Mouse (Mus musculus) monocyte, adult 2 months (primary cell): Measurements from ENCODE around the gene Tceal6.
"Not testable (repeated sequence)": the region's sequence is repeated elsewhere in the genome, so short reads cannot be mapped to it uniquely, and the experiment has no call there.

ENCODE experiments used
- DNase-seq, 2 experiments: peaks; one replicate each; pipeline ENCODE4 v3.0.0; 2022; ENCODE audit warnings: low spot score in 2 of 2, low read depth in 1 of 2

Tceal6 gene

GRCm38 (mm10) chrX:135210436-135211221, at the start of gene Tceal6:
Tceal6 (minus strand) TSS chrX:135210687.
- no peak for DNase-seq

- not testable (repeated sequence) for DNase-seq
Observed at GRCm38 (mm10) chrX:135209773-135210435, 583 bp downstream of the Tceal6 start.

GRCm38 (mm10) chrX:135189924-135190323, 20.6 kb downstream of the Tceal6 start:
- not testable (repeated sequence) for DNase-seq

- not testable (repeated sequence) for DNase-seq
Observed at GRCm38 (mm10) chrX:135188661-135189060, 21.8 kb downstream of the Tceal6 start.

GRCm38 (mm10) chrX:135177532-135177931, 33.0 kb downstream of the Tceal6 start, which contains the start of gene Gm15023:
Gm15023 (minus strand) TSS chrX:135177632.
- not testable (repeated sequence) for DNase-seq
